Mouse (Mus musculus): Measurements from ENCODE around the gene Tgm2.

- no peak for TF ChIP-seq CTCF (IDR thresholded peaks at IDR 0.05)
- TF ChIP-seq EP300 (IDR thresholded peaks at IDR 0.05): no peak
Observed at GRCm38 (mm10) chr2:158170394-158170793, 24.2 kb upstream of the Tgm2 start.
